Comparison of ENCODE assay signal across 9 mouse cellular contexts in the genomic region with DNA sequence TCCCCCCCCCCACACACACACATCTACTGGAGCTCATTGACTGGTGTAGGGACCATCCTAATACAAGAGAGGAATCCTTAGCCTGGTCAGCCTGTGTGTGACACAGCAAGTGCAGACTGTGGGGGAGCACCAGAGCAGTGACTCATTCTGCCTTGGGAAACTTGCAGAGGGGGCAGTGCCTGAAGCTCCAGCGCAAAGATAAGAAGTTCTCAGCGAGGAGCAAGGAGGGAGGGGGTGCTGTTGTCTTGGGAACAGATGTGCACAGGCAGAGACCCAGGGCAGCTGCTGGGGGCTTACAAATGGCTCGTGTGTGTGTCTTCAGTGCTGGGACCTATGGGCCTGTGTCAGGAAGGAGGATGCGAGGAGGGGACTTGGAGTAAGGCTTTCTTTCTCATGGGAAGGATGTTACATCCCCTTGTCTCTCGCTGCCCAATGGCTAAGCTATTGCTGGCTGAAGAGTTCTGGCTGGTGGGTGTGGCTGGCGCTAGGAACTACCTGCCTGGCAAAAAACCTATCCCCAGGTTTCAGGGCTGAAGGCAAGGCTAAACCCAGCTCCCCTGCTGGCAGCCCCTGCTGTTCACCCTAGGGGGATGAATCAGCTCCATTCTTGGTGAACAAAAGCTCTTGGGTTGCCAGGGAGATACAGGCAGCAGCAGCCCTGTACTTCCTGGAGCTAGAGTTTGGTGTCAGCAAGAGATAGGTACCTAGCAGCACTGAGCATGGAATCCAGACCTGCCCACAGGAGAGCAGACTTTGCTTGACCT.
A peak's percentile ranks its signal among the peaks of the same experiment; 100 is the strongest.
DNase-seq lines count a peak whose midpoint lies in the region; ATAC-seq and TF ChIP-seq lines count a peak whose summit lies in the region.
"Had no signal": no experiment of that assay in that cellular context is flagged by ENCODE, and none has a peak within 500 bp of the region (broad histone marks: within the 10 kb centered on the region; RNA-seq: fewer than 3 reads in every experiment).

No protein-coding gene starts in this region.

- in situ Hi-C loops in ES-E14 (cut with MboI; ENCODE audit: low sequenced_read_pairs in 2 of 2, unreplicated experiment in 2 of 2) = no loop called here

- no peak for DNase-seq in heart, adult 8-10 months (ENCODE audit: low spot score)
- DNase-seq in ES-E14 (ENCODE audit: low read depth, low spot score) = peak; percentile 89
- DNase-seq in adrenal gland, postnatal 36 days = peak; percentile 7 to 27
- no peak for DNase-seq in thymus, postnatal 36 days
- DNase-seq: liver had no signal

- H3K36me3 ChIP-seq in heart, embryonic 15.5 days = no peaks in the 10 kb centered on the region
- H3K36me3 ChIP-seq in ES-E14 (ENCODE audit: control insufficient read depth, insufficient read depth, low read length, poor library complexity, severe bottlenecking) = no peaks in the 10 kb centered on the region
- H3K36me3 ChIP-seq in midbrain, embryonic 13.5 days = no peaks in the 10 kb centered on the region

- H3K4me1 ChIP-seq in heart, embryonic 15.5 days (replicated peaks) = peaks cover 8% of the 10 kb centered on the region; the same call in 1 of the 2 replicates
- H3K4me1 ChIP-seq in ES-E14 (ENCODE audit: control insufficient read depth in 2 of 2, insufficient read depth in 2 of 2, low read length in 2 of 2, poor library complexity in 1 of 2) = peaks cover 0 to 12% of the 10 kb centered on the region in 2 experiments; a peak in 1 of 4 replicates
- peaks cover 27% of the 10 kb centered on the region for H3K4me1 ChIP-seq in midbrain, embryonic 13.5 days (replicated peaks)

- WGBS in heart, embryonic 15.5 days = 12% methylated on average over 6 of the region's 6 CpGs
- WGBS in midbrain, embryonic 13.5 days = 9% methylated on average over 6 of the region's 6 CpGs

- H3K27me3 ChIP-seq in heart, embryonic 15.5 days = peaks cover 33% of the 10 kb centered on the region
- peaks cover 20% of the 10 kb centered on the region for H3K27me3 ChIP-seq in midbrain, embryonic 13.5 days

- no peak overlapping the region for H3K27ac ChIP-seq in heart, embryonic 15.5 days
- 0 out of 2 replicates have a peak overlapping the region, but pooled peaks have one; percentile 36 for H3K27ac ChIP-seq in ES-E14 (ENCODE audit: insufficient read depth, low read depth, low read length, poor library complexity, severe bottlenecking)
- H3K27ac ChIP-seq in midbrain, embryonic 13.5 days = no peak overlapping the region

- ATAC-seq in heart, embryonic 15.5 days (replicated peaks; ENCODE audit: insufficient number of reproducible peaks, insufficient read depth, low FRiP score, low read depth) = 0 out of 2 replicates have a peak, but pooled peaks have one; percentile 14
- peak; percentile 18 for ATAC-seq in midbrain, embryonic 13.5 days
- no peak for ATAC-seq in erythroblast, adult 5-6 weeks (replicated peaks; ENCODE audit: low FRiP score, poor library complexity, severe bottlenecking)
- ATAC-seq in cerebellum, adult (ENCODE audit: insufficient number of reproducible peaks, low FRiP score, low TSS enrichment) = no peak

- no peak overlapping the region for H3K9ac ChIP-seq in heart, embryonic 15.5 days
- no peak overlapping the region for H3K9ac ChIP-seq in ES-E14 (ENCODE audit: insufficient read depth, low read depth, low read length, poor library complexity, severe bottlenecking)
- H3K9ac ChIP-seq in midbrain, embryonic 13.5 days (replicated peaks) = no peak overlapping the region

- no peaks in the 10 kb centered on the region for H3K9me3 ChIP-seq in heart, embryonic 15.5 days (replicated peaks)
- H3K9me3 ChIP-seq in ES-E14 (ENCODE audit: control insufficient read depth, insufficient read depth, low read depth, low read length) = no peaks in the 10 kb centered on the region
- H3K9me3 ChIP-seq in midbrain, embryonic 13.5 days = no peaks in the 10 kb centered on the region

- H3K4me3 ChIP-seq in heart, embryonic 15.5 days = no peak overlapping the region
- H3K4me3 ChIP-seq in ES-E14 (ENCODE audit: insufficient read depth in 1 of 2, low read depth in 1 of 2, low read length in 2 of 2, poor library complexity in 1 of 2, severe bottlenecking in 1 of 2) = no peak overlapping the region
- no peak overlapping the region for H3K4me3 ChIP-seq in midbrain, embryonic 13.5 days (replicated peaks)

- H3K4me2 ChIP-seq in heart, embryonic 15.5 days = no peak overlapping the region
- no peak overlapping the region for H3K4me2 ChIP-seq in midbrain, embryonic 13.5 days (replicated peaks)

TF ChIP-seq in ES-E14, 5 proteins besides CTCF, POLR2A, EP300 and RAD21:
- TF ChIP-seq ZC3H11A (IDR thresholded peaks at IDR 0.05; ENCODE audit: borderline replicate concordance, low read depth, low read length) (no peak), ZNF384 (IDR thresholded peaks at IDR 0.05; ENCODE audit: low read depth, low read length) (no peak), MAFK (IDR thresholded peaks at IDR 0.05; ENCODE audit: insufficient read depth, low read depth, low read length) (0 out of 2 replicates have a peak, but pooled peaks have one; percentile 17), CHD2 (IDR thresholded peaks at IDR 0.05; ENCODE audit: low read depth, low read length) (no peak), HCFC1 (IDR thresholded peaks at IDR 0.05; ENCODE audit: borderline replicate concordance, insufficient read depth, low read length) (no peak)

Comparison
In these comparisons a context has a peak if more than half of its experiments do, and no peak if none do; other contexts are left out.
1. ATAC-seq: peak in heart, embryonic 15.5 days (single experiment) and midbrain, embryonic 13.5 days (single experiment); none in erythroblast, adult 5-6 weeks (single experiment) and cerebellum, adult (single experiment).
2. DNase-seq: peak in ES-E14 (single experiment) and adrenal gland, postnatal 36 days (2 of 2); none in heart, adult 8-10 months (single experiment) and thymus, postnatal 36 days (0 of 2).